Mouse (Mus musculus) erythroblast, embryonic 14.5 days (primary cell): ENCODE data around the gene Mydgf. TPM values are rescaled to one million over a fixed set of nuclear protein-coding genes. Genes with fewer than 3 reads are reported as not detected.

Source experiments
- H3K27me3 ChIP-seq: 2 replicates; pipeline ENCODE4 v1.6.1; 2012; ENCODE audit warnings: inconsistent platforms; ENCODE audit not compliant: control insufficient read depth
- H3K36me3 ChIP-seq: 2 replicates; pipeline ENCODE4 v1.6.1; 2012; ENCODE audit warnings: mild to moderate bottlenecking, inconsistent platforms; ENCODE audit not compliant: control insufficient read depth
- H3K4me1 ChIP-seq: 2 replicates; pipeline ENCODE4 v1.6.1; 2012; ENCODE audit warnings: inconsistent platforms; ENCODE audit not compliant: control insufficient read depth
- H3K4me3 ChIP-seq: replicated peaks from 2 replicates; pipeline ENCODE3; 2012; ENCODE audit warnings: moderate library complexity, mild to moderate bottlenecking, inconsistent platforms
- H3K9me3 ChIP-seq: 2 replicates; pipeline ENCODE4 v1.6.1; 2012; ENCODE audit warnings: low read length, inconsistent platforms, mixed read lengths; ENCODE audit not compliant: control insufficient read depth
- GATA1 ChIP-seq: IDR thresholded peaks from 2 replicates; pipeline ENCODE4 v1.6.1; 2012; ENCODE audit warnings: low read length, inconsistent platforms, mixed read lengths
- TAL1 ChIP-seq: IDR thresholded peaks from 3 replicates; pipeline ENCODE4 v1.6.1; 2012; ENCODE audit warnings: low read length, inconsistent platforms, mixed read lengths
- polyA plus RNA-seq: library from polyadenylated mRNA; stranded (reverse); fragments of >175 nt; gene quantifications from 2 replicates; pipeline ENCODE4 v1.2.3, GENCODE M21; 2012

The Mydgf gene
- polyA plus RNA-seq, 1 experiment, result 1.8 TPM

DNA sequence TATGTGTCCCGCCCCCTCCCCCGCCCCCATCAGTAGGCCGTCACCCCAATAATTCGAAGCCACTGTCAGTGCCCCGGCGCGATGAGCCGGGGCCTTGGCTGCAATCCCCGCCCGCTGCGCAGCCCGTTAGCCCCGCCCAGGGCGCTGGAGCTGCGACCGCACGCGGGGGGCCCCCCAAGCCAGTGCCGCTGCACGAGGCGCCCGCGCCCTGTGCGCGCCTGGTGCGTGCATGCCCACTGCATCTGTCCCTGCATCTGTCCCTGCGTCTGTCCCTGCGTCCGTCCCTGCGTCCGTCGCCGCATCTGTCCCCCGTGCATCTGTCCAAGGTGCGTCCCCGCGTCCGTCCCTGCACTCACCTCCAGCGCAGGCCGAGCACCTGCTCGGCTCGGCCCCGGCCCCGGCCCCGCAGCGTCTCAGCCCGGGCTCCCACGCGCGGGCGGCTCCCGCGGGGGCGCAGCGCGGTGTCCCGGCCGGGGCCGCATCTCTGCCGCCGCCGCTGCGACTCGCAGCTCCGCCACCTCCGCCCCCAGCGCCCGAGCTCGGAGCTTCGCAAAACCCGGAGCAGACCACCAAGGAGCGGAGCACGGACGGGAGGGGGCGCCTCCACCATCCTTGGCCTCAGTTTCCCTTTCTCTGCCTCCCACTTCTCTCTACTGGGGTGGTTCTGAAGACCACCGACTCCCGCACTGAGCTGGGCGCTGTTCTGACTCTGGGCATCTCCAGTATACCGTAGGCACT lies 43.7 kb downstream of the Mydgf start, which contains the start of gene Sema6b:
Gene Sema6b, minus strand, starts transcription at position 486 of the 738 bp plus-strand sequence.
- Histone ChIP-seq H3K27me3 (peaks cover 67% of the 10 kb centered on the region), H3K9me3 (no peaks in the 10 kb centered on the region), H3K4me3 (peak within 1 kb of the TSS; percentile 56), H3K36me3 (no peaks in the 10 kb centered on the region), H3K4me1 (peaks cover 20% of the 10 kb centered on the region)
- no peak for TF ChIP-seq GATA1
- no peak for TF ChIP-seq TAL1

DNA sequence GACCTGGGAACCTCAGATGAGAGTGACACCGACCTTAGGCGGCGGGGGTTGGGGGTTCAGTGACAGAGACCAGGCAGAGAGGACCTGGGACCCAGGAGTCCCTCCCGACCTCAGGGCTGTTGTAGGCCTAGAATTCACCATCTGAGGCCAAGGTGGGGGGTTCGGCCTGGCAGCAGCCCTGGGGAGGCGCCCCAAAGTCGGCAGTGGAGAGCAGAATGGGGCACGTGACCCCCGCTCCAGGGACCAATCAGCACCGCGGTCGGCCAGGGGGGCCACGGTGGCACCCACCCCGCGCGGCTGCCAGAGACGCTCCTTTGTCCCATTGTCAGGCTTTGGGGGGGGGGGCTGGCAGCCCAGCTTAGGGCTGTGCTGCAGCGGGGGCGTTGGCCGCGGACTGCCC lies 44.4 kb downstream of the Mydgf start:
- Histone ChIP-seq H3K4me3 (no peak overlapping the region), H3K9me3 (no peaks in the 10 kb centered on the region), H3K4me1 (peaks cover 26% of the 10 kb centered on the region), H3K36me3 (no peaks in the 10 kb centered on the region), H3K27me3 (peaks cover 62% of the 10 kb centered on the region)
- no peak for TF ChIP-seq TAL1
- no peak for TF ChIP-seq GATA1

DNA sequence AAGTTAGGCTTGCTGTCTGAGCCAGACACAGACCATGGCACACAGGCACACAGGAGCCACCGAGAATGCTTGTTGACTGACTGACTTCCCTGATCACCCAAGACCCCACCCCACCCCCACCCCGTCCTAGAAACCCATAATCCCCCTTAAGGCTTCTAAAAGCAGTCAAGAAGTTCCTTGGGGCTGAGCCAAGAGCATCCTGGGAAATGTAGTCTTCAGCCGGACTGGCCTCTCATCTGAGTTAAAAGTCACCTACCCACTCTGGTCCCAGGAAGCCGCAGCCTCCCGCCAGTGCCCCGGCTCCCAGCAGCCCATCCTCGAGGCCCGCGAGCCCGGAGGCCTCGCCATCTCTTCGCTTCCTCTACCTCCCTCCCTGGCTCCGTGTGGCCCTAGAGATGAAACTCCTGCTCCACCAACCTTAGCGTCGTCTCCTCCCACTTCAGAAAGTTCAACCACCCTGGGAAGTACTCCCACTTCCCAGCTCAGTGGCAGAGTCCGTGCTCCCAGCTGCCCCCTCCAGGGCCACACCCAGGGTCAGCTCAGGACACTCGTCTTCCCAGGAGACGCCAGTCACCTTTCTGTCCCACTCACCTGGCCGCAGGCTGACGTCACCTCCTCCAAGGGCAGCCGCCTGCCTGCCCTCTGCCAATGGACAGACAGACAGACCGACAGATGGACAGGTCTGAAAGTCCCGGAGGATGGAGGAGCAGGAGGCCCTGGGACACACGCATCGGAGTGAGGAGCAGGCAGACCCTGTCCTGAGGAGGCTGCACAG lies 45.7 kb downstream of the Mydgf start:
- TF ChIP-seq TAL1 (no peak), GATA1 (no peak)
- Histone ChIP-seq H3K9me3 (no peaks in the 10 kb centered on the region), H3K4me1 (peaks cover 38% of the 10 kb centered on the region), H3K36me3 (no peaks in the 10 kb centered on the region), H3K4me3 (no peak overlapping the region), H3K27me3 (peaks cover 49% of the 10 kb centered on the region)

DNA sequence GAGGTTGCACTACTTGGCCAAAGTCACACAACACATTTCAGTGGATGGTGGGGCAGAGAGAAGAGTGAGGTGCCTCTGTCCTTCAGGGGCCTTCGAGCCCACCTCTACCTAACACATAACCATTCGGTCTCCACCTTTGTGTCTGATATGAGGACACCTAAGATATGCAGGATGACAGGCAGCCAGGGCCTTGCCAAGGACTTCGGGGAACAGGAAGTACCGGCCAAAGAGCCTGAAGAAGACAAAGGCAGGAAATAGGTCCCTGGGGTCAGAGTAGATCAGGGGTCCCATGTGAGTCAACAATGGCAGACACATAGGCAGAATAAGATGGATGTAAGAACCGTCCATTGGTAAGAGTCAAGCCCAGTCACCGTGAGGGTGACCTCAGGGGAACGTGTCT lies 47.2 kb downstream of the Mydgf start:
- TF ChIP-seq GATA1 (no peak), TAL1 (no peak)

DNA sequence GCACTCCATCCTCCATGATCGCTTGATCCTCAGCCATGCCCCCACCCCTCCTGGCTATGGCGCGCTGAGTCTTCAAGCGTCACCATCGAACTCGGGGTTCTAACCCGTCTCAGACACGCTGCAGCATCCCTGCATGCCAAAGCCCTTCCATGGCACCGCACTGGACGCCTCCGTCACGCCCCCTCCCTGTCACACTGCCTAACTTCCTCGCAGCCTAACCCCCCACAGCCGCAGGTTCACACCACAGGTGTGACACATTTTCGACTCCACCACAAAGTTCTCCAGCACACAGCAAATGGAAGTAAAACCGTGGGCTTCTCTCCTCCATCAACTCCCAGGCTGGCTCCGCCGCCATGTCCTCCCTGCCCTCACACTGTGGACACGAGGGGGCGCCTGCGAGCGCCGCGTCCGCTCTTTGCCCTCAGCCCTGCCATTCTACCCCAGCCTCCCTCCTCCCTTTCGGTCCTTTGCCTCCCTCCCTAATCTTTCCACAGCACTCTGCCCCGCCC lies 49.2 kb downstream of the Mydgf start:
- no peak for TF ChIP-seq GATA1
- no peak for TF ChIP-seq TAL1
- H3K36me3 ChIP-seq, result no peaks in the 10 kb centered on the region; the same call in 1 of the 2 replicates
- H3K27me3 ChIP-seq, result peaks cover 15% of the 10 kb centered on the region
- H3K9me3 ChIP-seq, result no peaks in the 10 kb centered on the region
- H3K4me3 ChIP-seq, result peak overlapping the region; percentile 59
- peaks cover 28% of the 10 kb centered on the region for H3K4me1 ChIP-seq

More for the DNA sequence above, 47.2 kb downstream of the Mydgf start:
- Histone ChIP-seq H3K36me3 (no peaks in the 10 kb centered on the region), H3K4me3 (no peak overlapping the region), H3K9me3 (no peaks in the 10 kb centered on the region), H3K4me1 (peaks cover 37% of the 10 kb centered on the region), H3K27me3 (peaks cover 35% of the 10 kb centered on the region)

DNA sequence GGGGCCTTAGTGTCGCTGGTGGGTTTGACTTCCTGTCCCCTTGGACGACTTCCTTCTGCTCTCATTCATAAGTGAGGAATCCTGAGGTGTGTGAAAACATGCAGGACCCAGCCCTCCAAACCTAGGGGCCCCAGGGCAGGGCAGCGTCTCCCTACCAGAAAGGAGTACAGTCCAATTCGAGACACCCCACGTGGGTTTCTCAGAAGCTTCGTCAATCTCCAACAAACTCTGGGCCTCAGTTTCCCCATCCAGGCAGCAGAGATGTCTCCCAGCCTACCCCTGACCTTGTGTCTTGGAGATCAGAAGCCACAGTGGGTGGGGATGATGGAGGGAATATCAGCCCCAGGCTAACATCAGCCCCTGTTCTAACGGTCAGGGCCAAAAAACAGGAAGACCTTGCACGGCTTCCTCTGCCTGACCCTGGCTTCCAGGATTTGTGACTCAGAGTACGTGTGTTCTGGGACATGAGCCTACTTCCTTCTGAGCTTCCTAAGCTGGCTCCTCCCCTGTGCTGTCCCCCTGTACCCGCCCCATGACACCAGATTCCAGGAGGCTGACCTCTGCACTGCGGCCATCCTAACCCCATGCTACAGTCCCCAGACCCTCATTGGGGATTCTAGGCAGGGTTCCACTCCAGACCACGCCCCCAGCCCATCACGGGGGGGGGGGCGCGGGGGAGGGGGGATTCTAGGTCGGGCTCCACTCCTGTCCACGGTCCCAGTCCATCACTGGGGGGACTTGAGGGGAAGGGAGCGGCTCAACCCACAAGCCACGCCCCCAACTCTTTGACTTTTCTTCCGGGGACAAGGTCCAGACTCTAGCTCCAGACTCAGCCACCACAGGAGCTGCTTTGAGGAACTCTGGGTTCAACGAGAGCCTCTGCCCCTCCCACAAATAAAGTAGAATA lies 50.0 kb downstream of the Mydgf start:
- H3K4me3 ChIP-seq, result peak overlapping the region; percentile 59
- H3K27me3 ChIP-seq, result peaks cover 7% of the 10 kb centered on the region
- TF ChIP-seq TAL1 (no peak), GATA1 (no peak)
- no peaks in the 10 kb centered on the region; the same call in 1 of the 2 replicates for H3K36me3 ChIP-seq
- H3K4me1 ChIP-seq, result peaks cover 26% of the 10 kb centered on the region
- H3K9me3 ChIP-seq, result no peaks in the 10 kb centered on the region

DNA sequence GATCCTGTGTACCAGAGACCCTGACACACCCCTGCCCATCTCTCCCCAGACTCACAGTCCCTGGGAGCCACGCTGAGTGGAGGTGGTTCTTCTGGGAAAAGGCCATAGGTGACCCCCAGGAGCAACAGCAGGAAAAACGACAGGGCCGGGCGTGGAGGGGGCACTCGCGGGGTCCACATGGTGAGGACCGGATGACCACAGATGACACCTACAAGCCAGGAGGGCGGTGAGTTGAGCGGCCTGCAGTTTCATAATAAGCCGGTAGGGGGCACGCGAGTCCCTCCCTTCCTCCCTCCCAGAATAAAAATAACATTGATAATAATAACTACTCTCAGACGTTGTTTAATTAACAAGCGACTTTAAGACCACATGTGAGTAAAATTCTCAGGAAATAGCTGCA lies 51.1 kb downstream of the Mydgf start:
- Histone ChIP-seq H3K36me3 (no peaks in the 10 kb centered on the region; the same call in 1 of the 2 replicates), H3K4me1 (peaks cover 26% of the 10 kb centered on the region), H3K9me3 (no peaks in the 10 kb centered on the region), H3K27me3 (no peaks in the 10 kb centered on the region), H3K4me3 (no peak overlapping the region)
- TF ChIP-seq TAL1, result no peak
- TF ChIP-seq GATA1, result no peak

DNA sequence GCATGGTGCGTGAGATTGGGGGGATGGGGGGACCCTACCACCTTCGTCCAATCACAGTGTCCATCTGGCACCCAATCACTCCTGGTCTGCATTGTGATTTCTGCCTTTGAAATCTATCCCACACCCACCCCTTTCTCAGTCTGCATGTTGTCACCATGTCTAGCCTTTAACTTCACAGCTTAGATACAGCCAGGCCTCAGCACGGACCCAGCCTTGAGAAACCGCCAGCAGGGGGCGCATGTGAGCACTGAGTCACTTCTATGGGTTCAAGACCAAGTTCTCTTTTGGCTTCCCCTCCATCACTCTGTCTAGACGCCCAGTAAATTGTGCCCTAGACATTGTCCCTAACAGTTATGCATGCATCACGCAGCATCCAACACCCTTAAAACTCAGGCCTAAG lies 51.9 kb downstream of the Mydgf start:
- Histone ChIP-seq H3K4me3 (no peak overlapping the region), H3K36me3 (no peaks in the 10 kb centered on the region; the same call in 1 of the 2 replicates), H3K9me3 (no peaks in the 10 kb centered on the region), H3K27me3 (no peaks in the 10 kb centered on the region), H3K4me1 (peaks cover 26% of the 10 kb centered on the region)
- no peak for TF ChIP-seq TAL1
- TF ChIP-seq GATA1, result no peak

DNA sequence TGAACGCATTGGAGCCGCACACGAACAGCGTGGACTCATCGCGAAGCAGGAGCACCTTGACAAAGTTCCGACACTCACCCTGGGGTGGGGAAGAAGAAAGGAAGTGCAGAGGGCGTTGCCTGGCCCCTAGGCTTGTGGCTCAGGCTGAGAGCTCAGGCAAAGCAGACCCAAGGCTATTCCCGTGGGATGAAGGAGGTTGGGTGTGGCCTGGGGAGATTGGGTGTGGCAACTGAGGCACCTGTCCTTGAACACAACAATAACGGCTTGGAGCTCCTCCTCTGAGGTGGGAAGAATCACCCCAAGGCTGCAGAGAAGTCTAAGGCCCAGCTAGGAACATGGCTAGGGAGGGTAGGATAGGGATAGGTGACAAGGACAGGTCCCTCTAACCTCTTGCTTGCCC lies 52.6 kb downstream of the Mydgf start:
- Histone ChIP-seq H3K36me3 (no peaks in the 10 kb centered on the region; the same call in 1 of the 2 replicates), H3K27me3 (no peaks in the 10 kb centered on the region), H3K9me3 (no peaks in the 10 kb centered on the region), H3K4me3 (no peak overlapping the region), H3K4me1 (peaks cover 26% of the 10 kb centered on the region)
- no peak for TF ChIP-seq TAL1
- no peak for TF ChIP-seq GATA1
